Mouse (Mus musculus): ENCODE measurements around the gene Wdr90.
A peak's percentile ranks its signal among the peaks of the same experiment; 100 is the strongest.

DNA sequence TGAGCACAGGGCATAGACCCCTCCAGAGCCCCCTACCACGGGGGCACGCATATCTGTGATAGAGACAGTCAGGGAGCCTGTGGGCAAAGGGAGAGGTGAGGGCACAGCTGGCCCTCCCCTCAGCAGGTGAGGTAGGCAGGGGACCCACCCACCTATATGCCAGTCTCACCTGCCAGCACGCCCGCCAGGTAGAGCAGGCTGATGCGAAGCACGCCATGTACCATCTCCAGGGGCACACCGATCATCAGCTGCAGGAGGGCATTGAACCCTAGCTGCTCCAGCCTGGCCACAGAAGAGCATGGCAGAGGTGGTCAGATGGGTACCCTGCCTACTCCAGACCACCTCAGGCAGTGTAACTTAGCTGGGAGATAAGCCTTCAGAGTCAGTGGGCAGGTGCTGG is 26.0 kb downstream of the Wdr90 start:
- no peak for TF ChIP-seq CTCF (IDR thresholded peaks at IDR 0.05; ENCODE audit: borderline replicate concordance, insufficient read depth, low read length)
- TF ChIP-seq POLR2A (IDR thresholded peaks at IDR 0.05; ENCODE audit: low read depth, low read length): peak; percentile 8

Measured in embryonic fibroblast, embryonic 13.5 days (primary cell).